In genomic region chr5:147757832-147758587, GRCm38 (mm10) we compare ENCODE assay signal across 8 mouse cellular contexts. TPM values are rescaled to one million over a fixed set of nuclear protein-coding genes. Genes with fewer than 3 reads are reported as not detected.
A peak's percentile ranks its signal among the peaks of the same experiment; 100 is the strongest.
DNase-seq lines count a peak whose midpoint lies in the region; ATAC-seq and TF ChIP-seq lines count a peak whose summit lies in the region.

No protein-coding gene starts in this region.

- WGBS in liver, adult 2 months: 46% methylated on average over 12 of the region's 12 CpGs
- 17% methylated on average over 12 of the region's 12 CpGs for WGBS in small intestine, adult 2 months
- 71% methylated on average over 12 of the region's 12 CpGs for WGBS in midbrain, embryonic 15.5 days

- intact Hi-C loops in heart, postnatal 36 days (cut with DNase I): loop anchor here (10.0 kb wide), 1 partner anchor 157 kb away; no protein-coding TSS in a partner anchor

- H3K4me2 ChIP-seq in midbrain, embryonic 15.5 days: no peak overlapping the region

- no peaks in the 10 kb centered on the region; the same call in 1 of the 2 replicates for H3K4me1 ChIP-seq in brown adipose tissue, adult 24 weeks (ENCODE audit: control insufficient read depth, insufficient read depth, insufficient read length, low read length)
- H3K4me1 ChIP-seq in liver, adult 2 months (ENCODE audit: control insufficient read depth, insufficient read depth, low read length): peaks cover under 1% of the 10 kb centered on the region; the same call in 1 of the 2 replicates
- peaks cover 3% of the 10 kb centered on the region for H3K4me1 ChIP-seq in small intestine, adult 2 months (ENCODE audit: control insufficient read depth, insufficient read depth, insufficient read length, low read length)
- peaks cover 3% of the 10 kb centered on the region for H3K4me1 ChIP-seq in midbrain, embryonic 15.5 days

- peak overlapping the region; percentile 58 for H3K4me3 ChIP-seq in brown adipose tissue, adult 24 weeks (ENCODE audit: insufficient read depth, low read depth, low read length)
- peak overlapping the region; percentile 38 for H3K4me3 ChIP-seq in liver, adult 2 months (ENCODE audit: insufficient read depth, low read depth, low read length)
- H3K4me3 ChIP-seq in small intestine, adult 2 months (ENCODE audit: low read depth, low read length): peak overlapping the region; percentile 55
- H3K4me3 ChIP-seq in midbrain, embryonic 15.5 days: no peak overlapping the region

- TF ChIP-seq CTCF in liver, adult 2 months (IDR thresholded peaks at IDR 0.05; ENCODE audit: low read depth, low read length): peak; percentile 38; the same call in 1 of the 2 replicates
- TF ChIP-seq CTCF in small intestine, adult 2 months (IDR thresholded peaks at IDR 0.05; ENCODE audit: extremely low read depth, insufficient read length, insufficient replicate concordance, low read depth, low read length): peak; percentile 43; the same call in 1 of the 2 replicates

- H3K36me3 ChIP-seq in liver, adult 2 months (ENCODE audit: control insufficient read depth, insufficient read depth, low read length): no peaks in the 10 kb centered on the region
- H3K36me3 ChIP-seq in small intestine, adult 2 months (ENCODE audit: control insufficient read depth, insufficient read depth, low read length): no peaks in the 10 kb centered on the region
- no peaks in the 10 kb centered on the region for H3K36me3 ChIP-seq in midbrain, embryonic 15.5 days (replicated peaks)

- no peaks in the 10 kb centered on the region for H3K79me2 ChIP-seq in liver, adult 2 months (ENCODE audit: control insufficient read depth, insufficient read depth, low read length)

- H3K27me3 ChIP-seq in liver, adult 2 months (ENCODE audit: control insufficient read depth, insufficient read depth, low read length): no peaks in the 10 kb centered on the region
- 0 out of 2 replicates have a peak, but pooled peaks cover 3% of the 10 kb centered on the region for H3K27me3 ChIP-seq in small intestine, adult 2 months (ENCODE audit: control insufficient read depth, insufficient read depth, low read length)
- H3K27me3 ChIP-seq in midbrain, embryonic 15.5 days (replicated peaks): peaks cover 12% of the 10 kb centered on the region

- no peak for ATAC-seq in inflammation-experienced regulatory T-cells, adult 6 months
- ATAC-seq in midbrain, embryonic 15.5 days (replicated peaks): no peak

- no peaks in the 10 kb centered on the region for H3K9me3 ChIP-seq in midbrain, embryonic 15.5 days

- no peak for TF ChIP-seq POLR2A in liver, adult 2 months (IDR thresholded peaks at IDR 0.05; ENCODE audit: extremely low read depth, insufficient read depth, low read length)
- no peak; the same call in 1 of the 2 replicates for TF ChIP-seq POLR2A in small intestine, adult 2 months (IDR thresholded peaks at IDR 0.05; ENCODE audit: low read depth, low read length)

- DNase-seq in lung, adult 18-20 months: peak; percentile 64 to 69
- DNase-seq in lung, postnatal 25 days (ENCODE audit: low spot score): no peak
- peak; percentile 44 to 49 for DNase-seq in heart, postnatal 36 days
- DNase-seq in liver, adult 2 months (ENCODE audit: extremely low read depth, low read depth, low spot score): peak; percentile 24

- H3K9ac ChIP-seq in liver, adult 2 months (ENCODE audit: low read depth, low read length): no peak overlapping the region
- H3K9ac ChIP-seq in midbrain, embryonic 15.5 days: no peak overlapping the region

- H3K27ac ChIP-seq in brown adipose tissue, adult 24 weeks (replicated peaks; ENCODE audit: low read depth, low read length): peak overlapping the region; percentile 69
- H3K27ac ChIP-seq in liver, adult 2 months (replicated peaks; ENCODE audit: insufficient read depth, low read depth, low read length): peak overlapping the region; percentile 40; the same call in 1 of the 2 replicates
- peak overlapping the region; percentile 35 for H3K27ac ChIP-seq in small intestine, adult 2 months (ENCODE audit: insufficient read depth, low read depth, low read length)
- no peak overlapping the region for H3K27ac ChIP-seq in midbrain, embryonic 15.5 days

RNA-seq across cellular contexts. Expression of gene Flt1, which starts 32.2 kb away (rescaled TPM):
- polyA plus RNA-seq in brown adipose tissue, adult 24 weeks (2012; ENCODE audit: insufficient read depth, insufficient read length, missing spikeins): 15.6 and 24.1 TPM in 2 replicates
- total RNA-seq in heart, postnatal 36 days (2021): 10 to 100 TPM; 61.4 to 87.8 TPM
- 4.8 and 6.2 TPM in 2 replicates for total RNA-seq in liver, adult 2 months (2014; rRNA removed)
- polyA plus RNA-seq in liver, adult 2 months (2012; rRNA removed): 1.2 and 1.3 TPM in 2 replicates
- polyA plus RNA-seq in small intestine, adult 2 months (2012; rRNA removed): 2.5 and 3.6 TPM in 2 replicates
- not detected for polyA plus RNA-seq in inflammation-experienced regulatory T-cells, adult 6 months (2017; shearing (Covaris generic))
- polyA plus RNA-seq in midbrain, embryonic 15.5 days (2015; fragmentation: Nextera tagmentation; extraction: Ambion mirVana): 13.4 and 15.1 TPM in 2 replicates
